Mouse (Mus musculus): ENCODE data around the gene Fgfr2. TPM values are rescaled to one million over a fixed set of nuclear protein-coding genes. Genes with fewer than 3 reads are reported as not detected.
A peak's percentile ranks its signal among the peaks of the same experiment; 100 is the strongest.

Fgfr2 gene
- polyA plus RNA-seq, 1 experiment from 2014 or later: 24.9 TPM

DNA sequence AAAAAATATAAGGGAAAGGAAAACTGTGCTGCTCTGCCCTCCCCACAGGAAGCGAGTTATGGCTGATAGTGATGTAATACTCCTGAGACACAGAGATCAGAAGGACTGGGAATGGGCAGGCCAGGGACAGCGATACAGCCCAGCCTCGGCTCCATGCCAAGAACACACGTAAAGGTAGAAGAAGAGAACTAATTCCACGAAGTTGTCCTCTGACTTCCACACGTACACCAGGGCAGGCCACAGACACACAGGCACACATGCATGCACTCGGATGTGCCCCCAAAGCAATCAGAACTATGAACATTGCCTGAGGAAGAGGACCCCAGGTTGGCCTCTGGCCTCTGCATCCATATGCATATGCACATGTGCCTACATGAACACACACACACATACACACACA is 318.7 kb downstream of the Fgfr2 start:
- H3K9ac ChIP-seq (ENCODE audit: low read depth, low read length): no peak overlapping the region
- H3K36me3 ChIP-seq (ENCODE audit: control insufficient read depth, insufficient read depth, low read length): no peaks in the 10 kb centered on the region
- H3K4me3 ChIP-seq (ENCODE audit: low read depth, low read length): no peak overlapping the region
- no peak for ATAC-seq (replicated peaks; ENCODE audit: insufficient number of reproducible peaks, low FRiP score, low TSS enrichment)
- no peak overlapping the region for H3K4me2 ChIP-seq
- no peak overlapping the region for H3K27ac ChIP-seq (ENCODE audit: low read depth, low read length)
- 59% methylated on average over 7 of the region's 7 CpGs for WGBS (ENCODE audit: insufficient replicate concordance)
- no peaks in the 10 kb centered on the region for H3K9me3 ChIP-seq (replicated peaks; ENCODE audit: control insufficient read depth, low read length)
- H3K4me1 ChIP-seq (ENCODE audit: control insufficient read depth, insufficient read depth, low read length): peaks cover 80% of the 10 kb centered on the region
- no peaks in the 10 kb centered on the region for H3K27me3 ChIP-seq (ENCODE audit: control insufficient read depth, insufficient read depth, low read length)

DNA sequence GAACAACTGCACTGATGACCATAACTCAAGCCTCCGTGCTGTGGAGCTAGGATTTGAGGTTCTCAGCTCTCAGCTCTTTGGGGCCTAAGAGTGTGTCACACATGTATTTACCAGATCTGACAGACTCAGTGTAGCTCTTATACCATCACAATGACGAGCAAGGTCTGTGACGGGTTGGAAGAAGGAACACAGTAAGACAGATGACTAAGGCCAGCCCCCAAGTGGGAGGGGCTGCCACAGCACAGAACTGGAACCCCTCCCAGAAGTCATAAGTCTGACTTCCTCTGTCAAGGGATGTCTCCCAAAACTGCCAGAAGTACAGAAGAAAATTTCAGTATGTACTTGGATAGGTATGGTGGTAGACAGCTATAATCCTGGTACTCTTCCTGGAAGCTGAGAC is 319.2 kb downstream of the Fgfr2 start:
- Histone ChIP-seq H3K27me3 (ENCODE audit: control insufficient read depth, insufficient read depth, low read length) (no peaks in the 10 kb centered on the region), H3K27ac (ENCODE audit: low read depth, low read length) (no peak overlapping the region), H3K9ac (ENCODE audit: low read depth, low read length) (no peak overlapping the region), H3K4me3 (ENCODE audit: low read depth, low read length) (no peak overlapping the region), H3K4me1 (ENCODE audit: control insufficient read depth, insufficient read depth, low read length) (peaks cover 80% of the 10 kb centered on the region), H3K4me2 (no peak overlapping the region), H3K36me3 (ENCODE audit: control insufficient read depth, insufficient read depth, low read length) (no peaks in the 10 kb centered on the region), H3K9me3 (replicated peaks; ENCODE audit: control insufficient read depth, low read length) (no peaks in the 10 kb centered on the region)
- 69% methylated on average over 3 of the region's 3 CpGs for WGBS (ENCODE audit: insufficient replicate concordance)
- no peak for ATAC-seq (replicated peaks; ENCODE audit: insufficient number of reproducible peaks, low FRiP score, low TSS enrichment)

DNA sequence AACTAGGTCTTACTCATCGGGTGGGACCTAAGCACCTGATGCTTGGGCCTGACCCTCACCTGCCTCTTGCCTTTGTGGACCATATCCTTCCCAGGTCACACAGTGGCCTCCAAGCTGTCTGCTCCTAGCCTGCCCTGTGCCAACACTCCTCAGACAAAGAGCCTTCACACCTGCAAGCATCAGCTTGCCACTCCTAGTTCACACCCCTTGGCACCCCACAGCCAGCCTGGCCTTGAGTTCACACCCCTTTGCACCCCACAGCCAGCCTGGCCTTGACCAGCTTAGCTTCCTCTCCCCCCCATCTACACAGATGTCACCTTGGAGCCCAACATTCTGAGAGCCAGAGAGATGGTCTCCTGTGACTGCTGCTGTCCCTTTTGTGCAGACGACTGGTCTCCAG is 319.8 kb downstream of the Fgfr2 start:
- Histone ChIP-seq H3K4me3 (ENCODE audit: low read depth, low read length) (no peak overlapping the region), H3K9ac (ENCODE audit: low read depth, low read length) (no peak overlapping the region), H3K27ac (ENCODE audit: low read depth, low read length) (peak overlapping the region; percentile 74), H3K36me3 (ENCODE audit: control insufficient read depth, insufficient read depth, low read length) (no peaks in the 10 kb centered on the region), H3K4me1 (ENCODE audit: control insufficient read depth, insufficient read depth, low read length) (peaks cover 77% of the 10 kb centered on the region), H3K9me3 (replicated peaks; ENCODE audit: control insufficient read depth, low read length) (no peaks in the 10 kb centered on the region), H3K4me2 (no peak overlapping the region), H3K27me3 (ENCODE audit: control insufficient read depth, insufficient read depth, low read length) (no peaks in the 10 kb centered on the region)
- WGBS (ENCODE audit: insufficient replicate concordance): 60% methylated on average over 2 of the region's 2 CpGs
- no peak for ATAC-seq (replicated peaks; ENCODE audit: insufficient number of reproducible peaks, low FRiP score, low TSS enrichment)

DNA sequence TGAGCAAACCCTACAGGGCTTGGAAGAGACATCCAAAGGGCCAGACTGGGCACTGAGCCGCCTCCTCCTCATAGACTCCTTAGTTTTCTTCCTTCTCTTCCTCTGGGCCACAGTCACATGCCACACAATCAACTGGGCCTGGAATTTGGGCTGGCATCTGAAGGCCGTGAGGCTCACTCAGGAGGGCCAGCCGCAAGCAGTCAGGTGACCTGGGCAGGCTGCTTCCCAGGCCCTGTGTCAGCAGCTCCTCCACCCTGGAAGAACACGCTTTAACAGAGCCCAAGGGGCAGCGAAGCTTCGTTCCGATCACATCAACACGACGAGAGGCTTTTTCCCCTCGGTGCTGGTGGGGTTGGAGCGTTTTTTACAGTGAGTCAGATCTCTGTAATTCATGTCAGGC is 320.5 kb downstream of the Fgfr2 start:
- Histone ChIP-seq H3K9ac (ENCODE audit: low read depth, low read length) (peak overlapping the region; percentile 49; the same call in 1 of the 2 replicates), H3K4me1 (ENCODE audit: control insufficient read depth, insufficient read depth, low read length) (peaks cover 72% of the 10 kb centered on the region), H3K4me2 (no peak overlapping the region), H3K36me3 (ENCODE audit: control insufficient read depth, insufficient read depth, low read length) (no peaks in the 10 kb centered on the region), H3K27me3 (ENCODE audit: control insufficient read depth, insufficient read depth, low read length) (no peaks in the 10 kb centered on the region), H3K9me3 (replicated peaks; ENCODE audit: control insufficient read depth, low read length) (no peaks in the 10 kb centered on the region), H3K27ac (ENCODE audit: low read depth, low read length) (peak overlapping the region; percentile 74), H3K4me3 (ENCODE audit: low read depth, low read length) (no peak overlapping the region)
- no peak for ATAC-seq (replicated peaks; ENCODE audit: insufficient number of reproducible peaks, low FRiP score, low TSS enrichment)
- 62% methylated on average over 11 of the region's 11 CpGs for WGBS (ENCODE audit: insufficient replicate concordance)

DNA sequence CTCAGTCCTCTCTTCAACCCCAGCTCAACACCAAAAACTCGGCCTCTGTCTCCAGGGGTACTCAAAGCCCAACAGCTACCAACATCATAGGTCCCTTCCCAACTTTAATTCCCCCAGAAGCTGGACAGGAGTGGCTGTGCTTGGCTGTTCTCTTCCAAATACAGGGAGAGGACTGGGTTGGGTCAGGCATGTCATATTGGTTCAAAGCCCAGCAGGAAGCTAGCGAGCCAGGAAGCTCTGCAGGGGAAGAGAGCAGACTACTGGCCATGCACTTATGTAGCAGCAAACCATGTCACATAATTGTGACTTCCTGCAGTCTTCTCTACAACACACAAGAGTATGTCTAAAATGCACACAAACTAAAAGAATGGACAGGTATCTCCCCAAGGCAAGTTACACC is 321.1 kb downstream of the Fgfr2 start:
- no peaks in the 10 kb centered on the region for H3K27me3 ChIP-seq (ENCODE audit: control insufficient read depth, insufficient read depth, low read length)
- H3K4me2 ChIP-seq: no peak overlapping the region
- no peak overlapping the region for H3K9ac ChIP-seq (ENCODE audit: low read depth, low read length)
- no peak overlapping the region for H3K4me3 ChIP-seq (ENCODE audit: low read depth, low read length)
- no peak for ATAC-seq (replicated peaks; ENCODE audit: insufficient number of reproducible peaks, low FRiP score, low TSS enrichment)
- WGBS (ENCODE audit: insufficient replicate concordance): 78% methylated on average over 2 of the region's 2 CpGs
- peak overlapping the region; percentile 74; the same call in 1 of the 2 replicates for H3K27ac ChIP-seq (ENCODE audit: low read depth, low read length)
- peaks cover 65% of the 10 kb centered on the region for H3K4me1 ChIP-seq (ENCODE audit: control insufficient read depth, insufficient read depth, low read length)
- no peaks in the 10 kb centered on the region for H3K9me3 ChIP-seq (replicated peaks; ENCODE audit: control insufficient read depth, low read length)
- no peaks in the 10 kb centered on the region for H3K36me3 ChIP-seq (ENCODE audit: control insufficient read depth, insufficient read depth, low read length)

DNA sequence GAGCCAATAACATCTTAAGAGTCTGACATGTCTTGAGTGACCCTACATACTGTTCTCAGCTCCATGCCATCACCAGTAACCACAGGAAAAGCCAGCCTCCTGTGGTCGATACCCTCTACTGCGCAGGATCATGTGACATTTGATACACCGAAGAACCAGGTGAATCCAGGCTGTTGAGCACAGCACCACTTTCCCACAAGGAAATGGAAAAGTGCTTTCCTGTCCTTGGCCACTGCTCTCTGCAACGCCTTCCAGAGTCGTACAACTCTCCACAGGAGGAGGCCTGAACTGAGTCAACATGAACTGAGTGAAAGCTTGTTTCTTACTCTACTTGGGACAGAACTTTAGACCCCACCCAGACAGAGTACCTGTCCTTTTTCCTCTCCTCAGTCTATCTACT is 321.6 kb downstream of the Fgfr2 start:
- Histone ChIP-seq H3K36me3 (ENCODE audit: control insufficient read depth, insufficient read depth, low read length) (no peaks in the 10 kb centered on the region), H3K4me2 (no peak overlapping the region), H3K4me3 (ENCODE audit: low read depth, low read length) (no peak overlapping the region), H3K9ac (ENCODE audit: low read depth, low read length) (no peak overlapping the region), H3K27me3 (ENCODE audit: control insufficient read depth, insufficient read depth, low read length) (no peaks in the 10 kb centered on the region), H3K4me1 (ENCODE audit: control insufficient read depth, insufficient read depth, low read length) (peaks cover 60% of the 10 kb centered on the region), H3K9me3 (replicated peaks; ENCODE audit: control insufficient read depth, low read length) (no peaks in the 10 kb centered on the region), H3K27ac (ENCODE audit: low read depth, low read length) (no peak overlapping the region)
- WGBS (ENCODE audit: insufficient replicate concordance): 80% methylated on average over 5 of the region's 5 CpGs
- no peak for ATAC-seq (replicated peaks; ENCODE audit: insufficient number of reproducible peaks, low FRiP score, low TSS enrichment)

DNA sequence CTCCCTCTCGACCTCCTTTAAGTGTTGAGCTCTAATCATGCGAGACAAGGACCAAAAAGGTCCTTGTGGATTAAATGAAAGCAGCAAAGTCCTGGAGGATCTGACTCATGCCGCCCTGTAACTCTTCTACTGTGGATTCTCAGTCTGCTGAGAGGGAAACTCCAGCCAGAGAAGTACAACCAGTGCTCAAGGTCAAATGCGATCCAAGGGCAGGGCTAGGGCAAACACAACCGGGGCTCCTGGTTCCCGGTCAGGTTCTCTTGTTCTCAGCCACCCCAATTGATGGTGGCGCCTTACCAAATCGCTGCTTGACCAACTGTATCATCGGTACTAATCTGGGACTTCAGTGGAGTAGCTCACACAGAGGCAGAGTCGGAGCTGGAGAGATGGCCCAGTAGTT is 322.3 kb downstream of the Fgfr2 start:
- H3K4me3 ChIP-seq (ENCODE audit: low read depth, low read length): no peak overlapping the region
- H3K9ac ChIP-seq (ENCODE audit: low read depth, low read length): no peak overlapping the region
- H3K9me3 ChIP-seq (replicated peaks; ENCODE audit: control insufficient read depth, low read length): no peaks in the 10 kb centered on the region
- H3K4me2 ChIP-seq: no peak overlapping the region
- H3K4me1 ChIP-seq (ENCODE audit: control insufficient read depth, insufficient read depth, low read length): peaks cover 54% of the 10 kb centered on the region
- no peaks in the 10 kb centered on the region for H3K36me3 ChIP-seq (ENCODE audit: control insufficient read depth, insufficient read depth, low read length)
- H3K27me3 ChIP-seq (ENCODE audit: control insufficient read depth, insufficient read depth, low read length): no peaks in the 10 kb centered on the region
- no peak for ATAC-seq (replicated peaks; ENCODE audit: insufficient number of reproducible peaks, low FRiP score, low TSS enrichment)
- peak overlapping the region; percentile 50 for H3K27ac ChIP-seq (ENCODE audit: low read depth, low read length)
- 71% methylated on average over 10 of the region's 10 CpGs for WGBS (ENCODE audit: insufficient replicate concordance)

DNA sequence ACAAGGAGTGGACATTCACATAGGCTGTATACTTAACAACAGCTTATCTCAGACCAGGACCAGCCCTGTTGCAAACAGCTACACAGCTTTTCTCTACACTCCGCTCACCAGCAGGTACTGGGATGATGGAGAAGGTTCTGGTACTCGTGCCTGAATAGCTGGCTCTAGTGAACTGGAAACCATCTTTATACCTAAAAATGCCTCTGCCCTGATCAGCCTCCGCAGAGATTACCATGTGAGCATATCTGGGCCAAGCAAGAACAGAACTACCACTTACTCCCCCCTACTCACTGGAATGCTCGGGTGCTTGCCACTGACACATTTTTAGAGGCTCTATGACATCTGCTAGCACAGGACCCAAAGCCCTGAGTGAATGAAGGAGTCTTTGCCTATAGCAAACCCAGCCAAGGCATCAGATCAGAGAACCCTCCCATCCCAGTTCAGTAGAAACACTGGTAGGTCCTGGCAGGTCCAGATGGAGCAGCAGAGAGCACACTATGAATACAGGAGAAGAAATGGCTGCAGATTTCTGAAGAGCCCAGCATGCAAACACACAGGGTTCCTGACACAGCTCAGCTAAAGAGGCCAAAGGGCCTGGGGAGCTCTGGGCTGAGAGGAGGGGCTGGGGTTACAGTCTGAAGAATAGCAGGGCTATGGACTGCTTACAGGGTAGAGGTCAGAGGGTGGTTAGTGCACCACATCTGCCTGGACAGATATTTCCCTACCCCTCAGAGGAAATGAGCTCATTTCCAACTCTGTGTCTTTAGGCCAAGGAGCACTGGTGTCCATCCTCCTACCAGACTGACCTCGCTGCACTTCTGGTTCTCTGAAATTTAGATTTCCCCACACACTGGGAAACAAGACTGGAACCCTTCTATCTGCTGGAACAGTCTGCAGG is 323.8 kb downstream of the Fgfr2 start:
- Histone ChIP-seq H3K27me3 (ENCODE audit: control insufficient read depth, insufficient read depth, low read length) (no peaks in the 10 kb centered on the region), H3K27ac (ENCODE audit: low read depth, low read length) (no peak overlapping the region), H3K36me3 (ENCODE audit: control insufficient read depth, insufficient read depth, low read length) (no peaks in the 10 kb centered on the region), H3K9me3 (replicated peaks; ENCODE audit: control insufficient read depth, low read length) (no peaks in the 10 kb centered on the region), H3K4me3 (ENCODE audit: low read depth, low read length) (no peak overlapping the region), H3K4me1 (ENCODE audit: control insufficient read depth, insufficient read depth, low read length) (peaks cover 51% of the 10 kb centered on the region), H3K4me2 (no peak overlapping the region), H3K9ac (ENCODE audit: low read depth, low read length) (no peak overlapping the region)
- WGBS (ENCODE audit: insufficient replicate concordance): 73% methylated on average over 5 of the region's 5 CpGs
- ATAC-seq (replicated peaks; ENCODE audit: insufficient number of reproducible peaks, low FRiP score, low TSS enrichment): peak; percentile 32; the same call in 1 of the 2 replicates

DNA sequence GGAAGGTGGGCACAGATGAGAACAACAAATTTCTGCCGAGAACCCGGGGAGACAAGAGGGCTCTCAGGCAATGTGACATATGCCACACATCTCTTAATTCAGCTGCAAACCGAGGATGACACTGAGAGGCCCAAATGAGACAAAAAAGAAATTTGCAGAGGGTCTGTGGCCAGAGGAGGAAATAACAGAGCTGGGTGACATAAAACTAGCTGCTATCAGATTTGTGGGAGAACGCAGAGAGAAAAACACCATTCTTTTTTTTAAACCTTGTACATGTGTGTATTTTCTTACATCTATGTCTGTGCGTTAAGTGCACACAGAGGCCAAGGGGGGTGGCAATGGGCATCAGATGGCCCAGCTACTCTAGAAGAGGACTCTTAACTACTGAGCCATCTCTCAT is 328.0 kb downstream of the Fgfr2 start:
- H3K4me3 ChIP-seq (ENCODE audit: low read depth, low read length): no peak overlapping the region
- H3K9me3 ChIP-seq (replicated peaks; ENCODE audit: control insufficient read depth, low read length): no peaks in the 10 kb centered on the region
- peaks cover 26% of the 10 kb centered on the region for H3K4me1 ChIP-seq (ENCODE audit: control insufficient read depth, insufficient read depth, low read length)
- no peaks in the 10 kb centered on the region for H3K36me3 ChIP-seq (ENCODE audit: control insufficient read depth, insufficient read depth, low read length)
- H3K27me3 ChIP-seq (ENCODE audit: control insufficient read depth, insufficient read depth, low read length): no peaks in the 10 kb centered on the region
- ATAC-seq (replicated peaks; ENCODE audit: insufficient number of reproducible peaks, low FRiP score, low TSS enrichment): no peak
- no peak overlapping the region for H3K27ac ChIP-seq (ENCODE audit: low read depth, low read length)
- 84% methylated on average over 5 of the region's 5 CpGs for WGBS (ENCODE audit: insufficient replicate concordance)
- no peak overlapping the region for H3K9ac ChIP-seq (ENCODE audit: low read depth, low read length)
- no peak overlapping the region for H3K4me2 ChIP-seq

Measured in heart, embryonic 11.5 days (tissue).